Mouse (Mus musculus): ENCODE results near the gene Surf6. TPM values are rescaled to one million over a fixed set of nuclear protein-coding genes. Genes with fewer than 3 reads are reported as not detected.

Gene Surf6
- polyA plus RNA-seq, 1 experiment from 2014 or later = 9.6 TPM

GRCm38 (mm10) chr2:26935286-26935685, 32.6 kb upstream of the Surf6 start:
- no peak overlapping the region for H3K9ac ChIP-seq (ENCODE audit: low read length)
- no peaks in the 10 kb centered on the region for H3K27me3 ChIP-seq (ENCODE audit: control insufficient read depth, insufficient read depth, low read length)
- H3K27ac ChIP-seq (replicated peaks in 1 of 2; ENCODE audit: control insufficient read depth in 1 of 2, insufficient read depth in 1 of 2, low read depth in 2 of 2, low read length in 2 of 2) = no peak overlapping the region
- H3K9me3 ChIP-seq (ENCODE audit: control insufficient read depth, low read length) = no peaks in the 10 kb centered on the region
- no peak for ATAC-seq (ENCODE audit: insufficient number of reproducible peaks, insufficient read depth, low FRiP score, low read depth)
- no peak overlapping the region for H3K4me3 ChIP-seq (ENCODE audit: control insufficient read depth in 1 of 2, insufficient read depth in 1 of 2, low read depth in 1 of 2, low read length in 2 of 2)
- H3K4me1 ChIP-seq (ENCODE audit: control insufficient read depth in 2 of 2, insufficient read depth in 2 of 2, low read length in 2 of 2) = peaks cover 4 to 22% of the 10 kb centered on the region in 2 experiments
- peaks cover 17% of the 10 kb centered on the region for H3K36me3 ChIP-seq (ENCODE audit: control insufficient read depth, insufficient read depth, low read length)
- no peak overlapping the region for H3K4me2 ChIP-seq (ENCODE audit: low read length)
- 84% methylated on average over 2 of the region's 2 CpGs for WGBS

GRCm38 (mm10) chr2:26933304-26934055, 30.8 kb upstream of the Surf6 start, which contains the start of the genes Surf4 and Stkld1:
Gene Surf4 (minus strand): TSS chr2:26933928.
Gene Stkld1 (plus strand): TSS chr2:26934047.
- Histone ChIP-seq H3K9ac (ENCODE audit: low read length) (peak within 1 kb of the TSS; percentile 99), H3K4me3 (ENCODE audit: control insufficient read depth in 1 of 2, insufficient read depth in 1 of 2, low read depth in 1 of 2, low read length in 2 of 2) (peak within 1 kb of the TSS; percentile 71 to 92), H3K9me3 (ENCODE audit: control insufficient read depth, low read length) (no peaks in the 10 kb centered on the region), H3K27me3 (ENCODE audit: control insufficient read depth, insufficient read depth, low read length) (no peaks in the 10 kb centered on the region), H3K36me3 (ENCODE audit: control insufficient read depth, insufficient read depth, low read length) (peaks cover 35% of the 10 kb centered on the region), H3K27ac (replicated peaks in 1 of 2; ENCODE audit: control insufficient read depth in 1 of 2, insufficient read depth in 1 of 2, low read depth in 2 of 2, low read length in 2 of 2) (peak within 1 kb of the TSS; percentile 86 to 92), H3K4me2 (ENCODE audit: low read length) (peak within 1 kb of the TSS; percentile 77), H3K4me1 (ENCODE audit: control insufficient read depth in 2 of 2, insufficient read depth in 2 of 2, low read length in 2 of 2) (peaks cover 6 to 38% of the 10 kb centered on the region in 2 experiments)
- peak; percentile 96 for ATAC-seq (ENCODE audit: insufficient number of reproducible peaks, insufficient read depth, low FRiP score, low read depth)
- WGBS = 1% methylated on average over 40 of the region's 70 CpGs

GRCm38 (mm10) chr2:26932473-26933303, 30.0 kb upstream of the Surf6 start:
- WGBS = under 1% methylated on average over 45 of the region's 49 CpGs
- Histone ChIP-seq H3K27me3 (ENCODE audit: control insufficient read depth, insufficient read depth, low read length) (no peaks in the 10 kb centered on the region), H3K4me3 (ENCODE audit: control insufficient read depth in 1 of 2, insufficient read depth in 1 of 2, low read depth in 1 of 2, low read length in 2 of 2) (peak overlapping the region; percentile 71 to 92), H3K4me1 (ENCODE audit: control insufficient read depth in 2 of 2, insufficient read depth in 2 of 2, low read length in 2 of 2) (peaks cover 6 to 41% of the 10 kb centered on the region in 2 experiments), H3K27ac (replicated peaks in 1 of 2; ENCODE audit: control insufficient read depth in 1 of 2, insufficient read depth in 1 of 2, low read depth in 2 of 2, low read length in 2 of 2) (peak overlapping the region; percentile 86 to 92), H3K9ac (ENCODE audit: low read length) (peak overlapping the region; percentile 99), H3K36me3 (ENCODE audit: control insufficient read depth, insufficient read depth, low read length) (peaks cover 43% of the 10 kb centered on the region), H3K4me2 (ENCODE audit: low read length) (peak overlapping the region; percentile 77), H3K9me3 (ENCODE audit: control insufficient read depth, low read length) (no peaks in the 10 kb centered on the region)
- ATAC-seq (ENCODE audit: insufficient number of reproducible peaks, insufficient read depth, low FRiP score, low read depth) = peak; percentile 34

GRCm38 (mm10) chr2:26930390-26930789, 27.7 kb upstream of the Surf6 start:
- Histone ChIP-seq H3K9me3 (ENCODE audit: control insufficient read depth, low read length) (no peaks in the 10 kb centered on the region), H3K4me1 (ENCODE audit: control insufficient read depth in 2 of 2, insufficient read depth in 2 of 2, low read length in 2 of 2) (peaks cover 6 to 42% of the 10 kb centered on the region in 2 experiments), H3K27ac (replicated peaks in 1 of 2; ENCODE audit: control insufficient read depth in 1 of 2, insufficient read depth in 1 of 2, low read depth in 2 of 2, low read length in 2 of 2) (no peak overlapping the region), H3K27me3 (ENCODE audit: control insufficient read depth, insufficient read depth, low read length) (no peaks in the 10 kb centered on the region), H3K36me3 (ENCODE audit: control insufficient read depth, insufficient read depth, low read length) (peaks cover 66% of the 10 kb centered on the region), H3K4me3 (ENCODE audit: control insufficient read depth in 1 of 2, insufficient read depth in 1 of 2, low read depth in 1 of 2, low read length in 2 of 2) (no peak overlapping the region), H3K9ac (ENCODE audit: low read length) (no peak overlapping the region), H3K4me2 (ENCODE audit: low read length) (no peak overlapping the region)
- ATAC-seq (ENCODE audit: insufficient number of reproducible peaks, insufficient read depth, low FRiP score, low read depth) = no peak
- 38% methylated on average over 1 of the region's 1 CpGs for WGBS

- H3K4me3 ChIP-seq (ENCODE audit: control insufficient read depth in 1 of 2, insufficient read depth in 1 of 2, low read depth in 1 of 2, low read length in 2 of 2) = no peak overlapping the region
- peaks cover 6 to 38% of the 10 kb centered on the region in 2 experiments for H3K4me1 ChIP-seq (ENCODE audit: control insufficient read depth in 2 of 2, insufficient read depth in 2 of 2, low read length in 2 of 2)
- H3K36me3 ChIP-seq (ENCODE audit: control insufficient read depth, insufficient read depth, low read length) = peaks cover 90% of the 10 kb centered on the region
- no peak overlapping the region for H3K9ac ChIP-seq (ENCODE audit: low read length)
- no peak for ATAC-seq (ENCODE audit: insufficient number of reproducible peaks, insufficient read depth, low FRiP score, low read depth)
- no peak overlapping the region for H3K27ac ChIP-seq (replicated peaks in 1 of 2; ENCODE audit: control insufficient read depth in 1 of 2, insufficient read depth in 1 of 2, low read depth in 2 of 2, low read length in 2 of 2)
- no peaks in the 10 kb centered on the region for H3K9me3 ChIP-seq (ENCODE audit: control insufficient read depth, low read length)
- H3K27me3 ChIP-seq (ENCODE audit: control insufficient read depth, insufficient read depth, low read length) = no peaks in the 10 kb centered on the region
- H3K4me2 ChIP-seq (ENCODE audit: low read length) = no peak overlapping the region
- 83% methylated on average over 6 of the region's 6 CpGs for WGBS
Measured at GRCm38 (mm10) chr2:26927745-26928476, 25.2 kb upstream of the Surf6 start.

GRCm38 (mm10) chr2:26921784-26922183, 19.1 kb upstream of the Surf6 start:
- peak; percentile 5; the same call in 1 of the 2 replicates for ATAC-seq (ENCODE audit: insufficient number of reproducible peaks, insufficient read depth, low FRiP score, low read depth)
- peaks cover 7 to 27% of the 10 kb centered on the region in 2 experiments for H3K4me1 ChIP-seq (ENCODE audit: control insufficient read depth in 2 of 2, insufficient read depth in 2 of 2, low read length in 2 of 2)
- H3K36me3 ChIP-seq (ENCODE audit: control insufficient read depth, insufficient read depth, low read length) = peaks cover 92% of the 10 kb centered on the region
- no peak overlapping the region for H3K4me2 ChIP-seq (ENCODE audit: low read length)
- no peak overlapping the region; the same call in 1 of the 2 replicates for H3K9ac ChIP-seq (ENCODE audit: low read length)
- no peaks in the 10 kb centered on the region for H3K27me3 ChIP-seq (ENCODE audit: control insufficient read depth, insufficient read depth, low read length)
- no peaks in the 10 kb centered on the region for H3K9me3 ChIP-seq (ENCODE audit: control insufficient read depth, low read length)
- no peak overlapping the region for H3K4me3 ChIP-seq (ENCODE audit: control insufficient read depth in 1 of 2, insufficient read depth in 1 of 2, low read depth in 1 of 2, low read length in 2 of 2)
- WGBS = 32% methylated on average over 9 of the region's 9 CpGs
- peak overlapping the region in 1 of 2 experiments; percentile 72; a peak in 3 of 4 replicates for H3K27ac ChIP-seq (replicated peaks in 1 of 2; ENCODE audit: control insufficient read depth in 1 of 2, insufficient read depth in 1 of 2, low read depth in 2 of 2, low read length in 2 of 2)

All from heart, embryonic 14.5 days (tissue).